Mouse (Mus musculus) layer of hippocampus, adult 2 months (tissue): ENCODE measurements around the gene Clba1. TPM values are rescaled to one million over a fixed set of nuclear protein-coding genes. Genes with fewer than 3 reads are reported as not detected.
A peak's percentile ranks its signal among the peaks of the same experiment; 100 is the strongest.
"Not testable (repeated sequence)": the region's sequence is repeated elsewhere in the genome, so short reads cannot be mapped to it uniquely, and the experiment has no call there.

ENCODE experiments used
- DNase-seq, 2 experiments: peaks; one replicate each; pipeline ENCODE4 v3.0.0; 2022; ENCODE audit warnings: low spot score in 2 of 2
- H3K27ac ChIP-seq: fragments of 200-600 bp; 2 replicates; pipeline ENCODE4 v1.8.1; 2022
- H3K4me3 ChIP-seq: fragments of 200-600 bp; 2 replicates; pipeline ENCODE4 v1.8.1; 2022; ENCODE audit warnings: mild to moderate bottlenecking
- CTCF ChIP-seq: fragments of 200-600 bp; conservative IDR thresholded peaks from 2 replicates; pipeline ENCODE4 v1.8.1; 2022; ENCODE audit warnings: antibody characterized with exemption, mild to moderate bottlenecking, moderate library complexity
- total RNA-seq, 2 experiments: library from RNA; stranded (reverse); gene quantifications; 2 replicates each; pipeline ENCODE4 v1.2.3; 2021

The Clba1 gene
- total RNA-seq, 2 experiments from 2014 or later = 12.8 to 13.2 TPM

- H3K4me3 ChIP-seq = peak overlapping the region; percentile 61
- no peak for DNase-seq
- H3K27ac ChIP-seq = peak overlapping the region; percentile 87
- no peak for TF ChIP-seq CTCF
These were observed 21.4 kb downstream of the Clba1 start for GRCm38 (mm10) chr12:112830141-112830540.

GRCm38 (mm10) chr12:112830570-112830969 is 21.8 kb downstream of the Clba1 start:
- Histone ChIP-seq H3K27ac (no peak overlapping the region), H3K4me3 (peak overlapping the region; percentile 61)
- no peak for DNase-seq
- no peak for TF ChIP-seq CTCF

- TF ChIP-seq CTCF = no peak
- Histone ChIP-seq H3K4me3 (no peak overlapping the region), H3K27ac (no peak overlapping the region)
- no peak for DNase-seq
These were observed 23.7 kb downstream of the Clba1 start for GRCm38 (mm10) chr12:112832411-112832810.

GRCm38 (mm10) chr12:112833527-112833926 is 24.8 kb downstream of the Clba1 start:
- no peak for DNase-seq
- no peak overlapping the region for H3K4me3 ChIP-seq
- H3K27ac ChIP-seq = no peak overlapping the region
- no peak for TF ChIP-seq CTCF

- DNase-seq = no peak
- TF ChIP-seq CTCF = no peak
- H3K27ac ChIP-seq = no peak overlapping the region
- no peak overlapping the region for H3K4me3 ChIP-seq
These were observed 26.3 kb downstream of the Clba1 start for GRCm38 (mm10) chr12:112835046-112835445.

- no peak for TF ChIP-seq CTCF
- Histone ChIP-seq H3K27ac (0 out of 2 replicates have a peak overlapping the region, but pooled peaks have one; percentile 18), H3K4me3 (no peak overlapping the region)
- no peak for DNase-seq
These were observed 31.7 kb downstream of the Clba1 start for GRCm38 (mm10) chr12:112840209-112841086.

- TF ChIP-seq CTCF = peak; percentile 14; the same call in 1 of the 2 replicates
- not testable (repeated sequence) for H3K27ac ChIP-seq, H3K4me3 ChIP-seq, DNase-seq
These were observed 32.7 kb downstream of the Clba1 start for GRCm38 (mm10) chr12:112841338-112841892.

- not testable (repeated sequence) for H3K27ac ChIP-seq, DNase-seq, H3K4me3 ChIP-seq
These were observed 33.4 kb downstream of the Clba1 start for GRCm38 (mm10) chr12:112842128-112842527.

- Histone ChIP-seq H3K4me3 (no peak overlapping the region), H3K27ac (no peak overlapping the region)
- peak; percentile 72 to 92 for DNase-seq
- TF ChIP-seq CTCF = peak; percentile 97
These were observed 35.1 kb downstream of the Clba1 start for GRCm38 (mm10) chr12:112843803-112844202.

- Histone ChIP-seq H3K4me3 (no peak overlapping the region), H3K27ac (no peak overlapping the region)
- no peak for DNase-seq
- no peak for TF ChIP-seq CTCF
These were observed 39.1 kb downstream of the Clba1 start for GRCm38 (mm10) chr12:112847880-112848279.

- Histone ChIP-seq H3K27ac (no peak overlapping the region), H3K4me3 (no peak overlapping the region)
- TF ChIP-seq CTCF = peak; percentile 40
- no peak for DNase-seq
These were observed 40.7 kb downstream of the Clba1 start for GRCm38 (mm10) chr12:112849235-112850022.

- TF ChIP-seq CTCF = no peak
- DNase-seq = no peak
- H3K4me3 ChIP-seq = no peak overlapping the region
- no peak overlapping the region for H3K27ac ChIP-seq
These were observed 41.6 kb downstream of the Clba1 start for GRCm38 (mm10) chr12:112850344-112850743.

- Histone ChIP-seq H3K27ac (no peak overlapping the region), H3K4me3 (no peak overlapping the region)
- TF ChIP-seq CTCF = no peak
- DNase-seq = no peak
These were observed 42.4 kb downstream of the Clba1 start for GRCm38 (mm10) chr12:112851116-112851515.
